Mouse (Mus musculus): ENCODE results near the gene Pglyrp2. TPM values are rescaled to one million over a fixed set of nuclear protein-coding genes. Genes with fewer than 3 reads are reported as not detected.

Gene Pglyrp2
- total and polyA plus RNA-seq, 3 experiments, result 0.29 to 0.82 (median 0.35) TPM

DNA sequence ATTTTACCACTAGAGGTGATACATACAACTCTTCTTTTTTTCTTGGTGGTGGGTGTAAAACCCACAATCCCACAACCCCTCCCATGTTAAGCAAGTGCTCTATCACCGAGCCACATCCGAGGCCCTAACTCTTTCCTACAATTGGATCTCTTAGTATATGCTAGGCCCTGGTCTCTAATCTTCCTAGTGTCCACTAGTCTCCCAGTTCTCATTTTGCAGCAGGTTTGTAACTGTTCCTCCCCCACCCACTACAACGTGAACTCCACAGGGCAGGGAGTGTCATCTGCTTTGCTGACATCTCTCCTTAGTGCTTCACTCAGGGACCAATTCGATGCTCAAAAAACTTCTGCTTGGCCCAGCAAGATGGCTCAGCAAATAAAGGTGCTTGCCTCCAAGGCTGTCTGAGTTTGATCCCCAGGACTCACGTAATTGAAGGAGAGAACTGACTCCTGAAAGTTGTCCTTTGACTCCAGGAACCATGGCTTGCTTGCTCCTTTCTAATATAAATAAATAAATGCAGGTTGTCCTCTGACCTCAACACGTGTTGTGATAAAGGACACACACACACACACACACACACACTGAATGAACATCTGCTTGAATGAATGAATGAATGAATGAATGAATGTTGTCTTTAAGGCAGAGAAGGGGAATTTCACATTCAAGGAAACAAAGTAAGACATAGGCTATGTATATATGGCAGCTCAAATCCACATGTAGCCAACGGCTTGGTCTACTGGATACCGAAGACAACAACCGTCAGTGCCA is 21.8 kb downstream of the Pglyrp2 start:
- no peak for DNase-seq

DNA sequence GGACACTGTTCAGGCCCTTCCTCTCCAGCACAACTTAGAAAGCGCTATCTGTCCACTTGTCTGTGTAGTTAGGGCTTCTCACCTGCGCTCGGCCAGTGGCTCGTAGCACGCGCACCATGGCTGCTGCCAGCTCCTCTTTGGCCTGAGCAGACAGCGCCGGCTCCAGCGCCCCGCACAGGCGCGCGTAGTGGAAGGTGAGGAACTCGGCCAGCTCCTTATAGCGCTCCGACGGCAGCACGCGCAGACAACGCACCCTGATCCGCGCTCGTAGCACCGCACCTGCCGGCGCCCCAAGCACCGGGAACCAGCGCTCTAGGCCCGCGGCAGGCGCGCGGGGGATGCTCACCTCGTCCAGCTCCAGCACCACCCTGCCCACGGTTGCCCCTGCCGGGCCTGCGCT is 27.7 kb downstream of the Pglyrp2 start:
- peak; percentile 12 for DNase-seq

DNA sequence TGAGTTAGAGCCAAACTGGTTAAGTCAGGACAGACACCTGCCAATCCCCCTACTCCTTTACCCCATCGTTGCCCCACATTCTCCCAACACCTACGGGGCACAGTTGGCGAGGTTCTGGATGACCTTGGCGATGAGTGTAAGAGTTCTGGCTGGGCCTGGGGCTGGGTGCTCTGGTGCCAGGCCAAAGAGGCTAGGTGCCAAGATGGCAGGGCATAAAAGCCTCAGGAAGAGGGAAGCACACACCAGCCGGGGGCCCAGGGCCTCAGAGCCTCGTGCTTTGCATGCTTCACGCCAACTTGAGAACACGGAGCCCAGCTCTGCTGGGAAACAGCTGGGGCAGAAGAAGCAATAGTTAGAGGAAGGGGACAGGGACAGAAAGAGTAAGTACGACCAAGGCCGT is 30.0 kb downstream of the Pglyrp2 start:
- DNase-seq, result peak; percentile 52

DNA sequence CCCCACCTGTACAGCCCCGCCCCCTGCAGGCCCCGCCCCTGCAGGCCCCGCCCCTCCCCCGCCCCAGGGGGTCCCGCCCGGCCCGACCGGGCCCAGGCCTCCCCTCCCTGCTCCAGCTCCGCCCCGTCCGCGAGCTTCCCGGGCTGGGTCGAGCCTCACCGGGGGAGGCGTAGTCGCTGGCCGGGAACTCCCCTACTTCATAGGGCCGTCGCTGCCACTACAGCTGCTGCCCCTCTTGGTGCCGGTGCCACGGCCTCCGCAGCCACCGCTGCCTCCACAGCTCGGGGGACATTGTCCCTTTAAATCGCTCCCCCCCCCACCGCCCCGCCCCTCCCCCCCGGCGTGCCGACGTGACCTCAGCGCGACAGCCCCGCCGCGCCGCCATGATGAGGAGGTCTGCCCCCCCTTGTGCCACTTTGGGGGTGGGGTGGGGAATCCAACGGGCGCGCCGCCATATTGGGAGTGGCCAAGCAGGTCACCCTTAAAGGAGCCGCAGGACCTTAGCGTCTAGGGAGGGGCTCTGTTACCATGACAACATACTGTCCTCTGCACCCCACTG is 34.8 kb downstream of the Pglyrp2 start, which contains the start of gene Wiz:
Wiz (minus strand) TSS at position 339 of the 559 bp plus-strand sequence.
- DNase-seq, result peak; percentile 96

DNA sequence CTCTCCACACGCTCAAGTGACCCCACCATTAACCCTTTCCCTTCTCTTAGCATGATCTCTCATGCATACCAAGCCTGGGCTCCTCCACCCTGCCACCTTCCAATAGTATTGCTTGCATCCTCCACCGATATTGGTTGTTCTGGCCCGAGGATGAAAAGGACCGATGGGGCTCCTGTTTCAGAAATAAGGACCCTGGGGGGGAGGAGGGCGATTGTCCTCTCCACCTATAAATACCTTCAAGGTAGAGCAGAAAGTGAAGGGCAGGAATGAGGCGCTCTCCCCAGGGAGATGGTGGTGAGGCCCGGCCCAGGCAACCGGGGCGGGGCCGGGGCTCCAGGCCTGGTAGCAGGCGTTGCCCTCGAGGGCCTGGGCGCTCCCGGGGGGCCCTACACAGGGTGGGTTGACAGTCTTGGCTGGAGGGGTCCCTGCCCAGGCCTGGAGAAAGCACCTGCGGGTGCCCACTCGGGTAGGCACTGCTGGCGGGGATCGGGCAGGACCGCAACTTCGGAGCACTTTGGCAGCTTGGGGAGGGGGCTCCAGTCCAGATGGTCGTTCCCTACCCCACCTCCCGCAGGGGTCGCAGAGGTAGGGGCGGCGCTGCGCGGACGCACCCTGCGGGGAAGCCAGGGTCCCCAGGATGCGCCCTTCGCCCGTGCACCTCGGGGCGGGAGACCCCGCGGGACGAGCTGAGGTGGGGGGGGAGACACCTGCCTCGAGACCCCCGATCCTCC is 35.4 kb downstream of the Pglyrp2 start:
- peak; percentile 59 for DNase-seq

DNA sequence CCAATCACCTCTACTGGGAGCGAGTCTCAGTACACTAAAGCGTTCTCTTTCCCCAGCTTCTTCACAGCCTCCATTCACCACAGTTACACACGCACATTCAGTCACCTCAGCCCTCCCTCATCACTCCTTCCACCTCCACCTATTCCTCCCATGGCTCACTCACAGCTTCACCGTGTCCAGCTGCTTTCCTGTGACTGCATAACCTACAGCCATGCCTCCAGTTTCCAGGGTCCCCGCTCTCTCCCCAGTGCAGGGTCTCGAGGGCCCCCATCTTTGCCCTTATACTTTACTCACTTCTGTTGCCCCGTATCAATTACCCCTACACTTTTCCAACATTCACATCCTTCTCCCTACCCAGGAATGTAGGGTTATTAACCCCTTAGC is 36.0 kb downstream of the Pglyrp2 start:
- no peak for DNase-seq

DNA sequence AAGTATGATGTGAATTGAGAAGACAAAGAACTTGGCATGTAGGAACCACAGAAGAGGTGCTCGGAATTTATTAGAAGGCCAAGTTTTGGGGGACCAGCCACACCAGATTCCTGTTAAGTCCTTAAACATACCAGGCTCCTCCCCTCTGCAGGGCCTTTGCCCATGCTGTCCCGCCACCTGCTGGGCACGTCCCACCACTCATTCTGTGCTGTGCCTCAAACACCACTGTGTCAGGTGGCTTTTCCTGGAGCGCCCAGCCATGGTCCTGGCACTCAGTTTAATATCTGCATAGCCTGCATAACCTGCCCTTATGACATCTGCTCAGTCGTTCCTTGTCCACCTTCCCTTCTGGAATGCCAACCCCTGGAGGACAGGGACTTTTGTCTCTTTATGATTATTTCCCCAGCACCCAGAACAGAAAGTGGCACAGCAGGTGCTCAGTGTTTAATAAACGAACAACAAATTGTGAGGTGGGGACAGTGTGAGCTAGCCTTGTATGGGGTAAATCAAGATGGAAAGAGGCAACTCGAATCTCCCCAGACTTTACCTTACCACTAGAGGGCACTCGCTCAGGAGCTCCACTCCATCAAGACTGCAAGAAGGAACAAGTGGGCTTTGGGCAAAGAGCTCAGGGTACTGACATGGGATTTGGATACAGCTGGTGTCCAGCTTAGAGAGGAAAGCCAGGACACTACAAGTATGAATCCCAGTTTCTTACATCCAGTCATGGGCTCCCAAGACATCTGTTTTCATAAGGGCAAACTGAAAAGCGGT is 37.1 kb downstream of the Pglyrp2 start:
- DNase-seq, result peak; percentile 51

DNA sequence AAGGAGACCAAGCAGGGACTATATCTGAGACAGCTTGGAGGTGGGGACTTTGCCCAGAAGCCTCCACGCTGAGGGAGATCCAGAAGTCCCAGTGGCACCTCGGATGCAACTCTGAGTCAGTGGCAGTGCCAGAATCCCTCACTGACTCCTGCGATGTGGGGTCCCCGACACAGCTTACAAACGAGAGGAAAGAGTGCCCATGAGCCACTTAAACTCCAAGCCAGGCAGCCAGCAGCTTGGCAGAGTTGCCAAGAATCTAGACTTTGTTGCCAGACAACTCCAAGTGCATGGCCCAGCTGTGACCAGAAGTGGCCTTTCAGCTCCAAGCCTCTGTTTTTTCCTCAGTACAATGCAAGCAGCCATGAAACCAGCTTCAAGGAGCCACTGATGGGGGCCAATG is 40.3 kb downstream of the Pglyrp2 start:
- peak; percentile 27 for DNase-seq

DNA sequence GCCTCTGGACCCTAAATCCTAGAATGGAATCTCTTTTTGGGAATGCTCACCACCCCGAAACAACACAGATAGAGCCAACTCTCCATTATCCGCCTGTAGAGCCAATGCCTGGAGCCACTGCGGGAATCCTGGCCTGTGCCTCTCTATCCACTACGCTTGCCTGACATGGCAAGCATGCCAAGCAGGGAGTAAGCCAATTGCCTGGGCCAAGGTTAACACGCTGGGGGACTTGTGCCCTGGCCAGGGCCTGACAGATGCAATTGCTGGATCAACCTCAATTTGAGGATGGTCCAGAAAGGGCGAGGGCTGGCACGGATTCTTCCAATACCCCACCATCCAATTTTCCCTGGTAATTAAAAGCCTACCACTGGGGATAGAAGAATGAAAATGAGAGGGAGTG is 41.4 kb downstream of the Pglyrp2 start:
- peak; percentile 75 for DNase-seq

DNA sequence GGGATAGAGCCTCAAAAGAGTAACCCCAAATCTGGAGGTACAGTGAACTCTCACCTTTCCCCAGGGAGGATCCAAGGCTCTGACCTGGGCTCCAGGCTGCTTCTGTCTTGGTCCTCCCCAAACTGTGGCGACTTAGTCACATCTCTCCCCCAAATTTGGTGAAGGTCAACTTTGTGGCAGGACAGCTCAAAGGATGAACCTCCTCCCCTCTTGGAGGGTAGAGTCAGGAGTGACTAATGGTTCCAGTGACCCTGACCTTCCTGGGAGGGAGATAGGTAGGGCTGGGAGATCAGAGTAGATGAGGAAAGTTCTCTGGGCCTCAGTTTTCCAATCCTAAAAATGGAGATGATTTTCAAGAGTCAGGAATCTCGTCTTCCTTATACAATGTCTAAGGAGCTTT is 45.2 kb downstream of the Pglyrp2 start:
- peak; percentile 80 for DNase-seq

DNA sequence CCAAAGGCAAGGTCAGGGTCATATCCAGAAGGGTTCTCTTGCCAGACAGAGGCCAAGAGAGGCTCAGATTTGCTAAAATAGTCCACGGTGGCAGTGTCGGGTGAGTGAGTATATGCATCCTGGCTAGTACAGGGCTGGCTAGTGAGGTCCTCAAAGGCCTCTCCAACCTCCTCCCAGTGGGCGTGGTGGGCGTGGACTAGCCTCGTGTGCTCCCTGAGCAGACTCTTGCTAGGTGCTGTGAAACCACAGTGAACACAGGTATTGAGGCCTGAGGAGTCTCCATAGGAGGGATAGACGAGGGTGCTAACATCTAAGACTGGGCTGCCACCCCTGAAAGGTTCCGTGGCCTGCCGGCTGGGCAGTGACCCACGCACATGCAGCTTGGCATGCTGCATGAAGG is 46.8 kb downstream of the Pglyrp2 start:
- DNase-seq, result peak; percentile 47

DNA sequence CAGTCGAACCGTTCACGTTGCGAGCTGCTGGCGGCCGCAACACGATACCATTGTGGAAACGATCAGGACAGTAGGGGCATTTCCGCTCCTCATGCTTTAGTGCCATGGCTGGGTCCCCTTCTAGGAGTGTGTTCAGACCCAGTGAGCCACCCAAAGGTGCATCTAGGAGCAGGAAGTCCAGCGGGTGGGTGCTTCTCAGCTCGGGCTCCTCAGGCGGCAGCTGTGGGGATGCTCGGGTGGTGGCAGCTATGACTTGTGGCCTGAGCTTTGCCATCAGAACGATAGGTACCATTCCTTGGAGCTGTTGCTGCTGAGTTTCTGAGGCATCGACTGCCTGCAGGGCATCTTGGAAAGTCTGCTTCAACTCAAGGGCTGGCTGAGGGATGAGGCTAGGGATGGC is 47.5 kb downstream of the Pglyrp2 start:
- DNase-seq, result no peak

DNA sequence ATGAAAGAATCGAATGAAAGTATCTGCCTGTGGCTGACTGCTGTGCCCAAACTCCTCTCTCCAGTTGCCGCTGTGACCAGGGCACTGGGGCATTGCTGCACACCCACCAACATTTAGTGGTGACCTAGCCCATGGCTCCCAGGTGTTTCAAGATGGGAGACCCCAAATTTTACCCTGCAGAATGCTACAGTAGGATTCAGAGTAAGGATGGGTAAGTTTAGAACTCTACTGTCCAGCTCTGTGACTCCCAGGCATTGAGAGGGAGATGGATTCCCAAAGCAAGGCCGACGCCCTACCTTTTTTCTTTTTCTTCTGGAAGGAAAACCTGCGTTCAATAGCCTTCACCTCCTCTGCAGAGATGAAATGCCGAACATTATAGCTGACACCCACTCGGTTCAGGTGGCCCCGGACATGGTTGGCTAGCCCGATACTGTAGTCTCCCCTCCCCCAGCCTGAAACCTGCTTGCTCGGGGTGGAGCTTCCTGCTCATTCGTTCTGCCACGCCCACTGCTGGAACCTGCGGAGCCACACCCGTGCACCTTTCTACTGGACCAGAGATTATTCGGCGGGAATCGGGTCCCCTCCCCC is 54.9 kb downstream of the Pglyrp2 start:
- DNase-seq, result no peak

DNA sequence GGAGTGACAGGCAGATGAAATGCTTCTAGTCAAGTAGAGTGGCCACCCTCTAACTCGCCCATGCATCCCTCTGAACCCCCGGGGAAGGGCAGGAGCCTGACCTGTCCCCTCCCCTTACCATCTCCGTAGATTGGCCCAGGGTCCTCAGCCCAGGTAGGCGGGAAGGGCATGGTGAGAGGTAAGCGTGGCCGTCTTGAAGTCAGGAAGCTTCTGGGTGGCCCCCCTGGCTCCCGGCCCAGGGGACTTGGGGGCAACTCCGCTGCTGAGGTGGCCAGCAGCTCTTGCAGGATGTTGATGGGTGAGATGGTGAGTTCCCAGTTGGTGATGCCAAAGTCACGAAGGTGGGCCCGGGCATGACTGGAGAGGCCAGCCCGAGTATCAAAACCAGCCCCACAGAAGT is 56.3 kb downstream of the Pglyrp2 start:
- DNase-seq, result peak; percentile 6

DNA sequence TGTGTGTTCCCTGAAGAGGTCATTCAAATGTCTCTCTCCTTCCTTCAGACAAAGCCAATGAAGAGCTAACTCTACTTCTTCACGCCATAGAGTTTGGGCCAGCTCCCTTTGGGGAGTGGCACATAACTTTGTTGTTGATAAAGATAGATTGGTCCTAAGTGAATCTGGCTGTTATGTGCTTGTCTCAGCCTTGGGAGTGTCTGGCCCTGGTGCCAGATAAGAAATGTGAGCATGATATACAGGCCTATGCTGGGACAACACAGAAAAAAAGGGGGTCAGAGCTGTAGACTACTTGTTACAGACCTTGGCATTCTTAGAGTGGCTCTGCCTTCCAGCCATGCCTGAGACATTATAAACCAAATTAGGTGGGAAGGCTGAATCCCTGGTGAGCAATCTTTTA is 58.7 kb downstream of the Pglyrp2 start:
- peak; percentile 32 for DNase-seq

DNA sequence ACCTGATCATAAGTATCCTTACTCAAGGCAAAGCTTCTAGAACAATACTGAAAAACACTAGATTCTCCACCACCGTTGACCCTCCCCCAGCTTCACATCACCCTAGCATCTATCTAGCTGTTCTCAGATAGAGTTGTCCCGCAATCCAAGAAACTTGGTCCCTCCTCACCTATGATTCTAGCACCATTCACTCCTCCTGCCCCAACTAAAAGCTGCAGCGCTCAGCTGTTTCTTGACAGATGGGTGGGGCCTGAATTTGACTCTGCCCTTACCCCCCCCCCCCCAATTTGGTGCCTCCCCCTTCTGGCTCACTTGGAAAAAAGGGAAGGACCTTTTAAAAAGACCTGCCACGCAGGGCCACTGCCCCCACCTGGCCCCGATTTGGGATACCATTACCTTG is 59.1 kb downstream of the Pglyrp2 start:
- peak; percentile 20 for DNase-seq

DNA sequence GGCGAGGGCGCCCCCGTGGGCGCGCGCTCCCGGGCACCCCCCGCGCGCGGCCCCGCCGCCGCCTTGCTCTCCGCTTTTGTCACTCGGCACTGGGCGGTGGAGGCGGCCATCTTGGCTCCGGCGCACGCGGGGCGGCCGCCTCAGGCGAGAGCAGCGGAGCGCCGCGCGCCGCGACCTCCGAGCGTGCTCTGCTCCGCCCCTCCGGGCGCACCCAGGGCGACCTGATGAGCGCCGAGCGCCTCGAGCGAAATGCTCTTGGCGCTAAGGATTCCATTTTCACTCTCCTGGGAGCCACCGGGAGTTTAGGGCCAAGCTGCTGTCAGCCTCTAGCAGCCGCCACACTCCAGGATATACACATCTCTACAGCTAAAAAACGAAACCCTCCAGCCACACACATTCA is 59.6 kb downstream of the Pglyrp2 start:
- peak; percentile 93 for DNase-seq

DNA sequence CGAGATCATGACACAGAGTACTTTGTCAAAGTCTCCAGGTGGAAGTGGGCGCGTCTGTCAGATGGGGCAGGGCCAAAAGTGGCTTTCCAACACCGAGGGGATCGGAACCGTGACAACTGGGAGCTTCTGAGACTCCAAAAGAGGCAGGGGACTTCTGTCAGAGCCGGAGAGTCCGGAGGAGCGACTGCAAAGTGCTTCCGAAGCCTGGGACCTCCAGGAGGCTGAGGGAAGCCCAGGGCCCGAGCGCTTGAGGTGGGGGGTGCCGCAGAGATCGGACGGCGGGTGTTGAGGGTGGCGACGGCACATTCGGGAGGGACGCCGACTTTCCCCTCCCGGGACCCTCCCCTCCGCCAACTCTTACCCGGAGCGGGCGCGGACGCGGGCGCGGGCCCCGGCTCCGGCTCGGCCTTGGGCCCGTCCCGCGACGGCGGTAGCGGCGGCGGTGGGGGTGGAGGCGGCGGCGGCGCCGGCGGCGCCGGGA is 60.1 kb downstream of the Pglyrp2 start:
- no peak for DNase-seq

DNA sequence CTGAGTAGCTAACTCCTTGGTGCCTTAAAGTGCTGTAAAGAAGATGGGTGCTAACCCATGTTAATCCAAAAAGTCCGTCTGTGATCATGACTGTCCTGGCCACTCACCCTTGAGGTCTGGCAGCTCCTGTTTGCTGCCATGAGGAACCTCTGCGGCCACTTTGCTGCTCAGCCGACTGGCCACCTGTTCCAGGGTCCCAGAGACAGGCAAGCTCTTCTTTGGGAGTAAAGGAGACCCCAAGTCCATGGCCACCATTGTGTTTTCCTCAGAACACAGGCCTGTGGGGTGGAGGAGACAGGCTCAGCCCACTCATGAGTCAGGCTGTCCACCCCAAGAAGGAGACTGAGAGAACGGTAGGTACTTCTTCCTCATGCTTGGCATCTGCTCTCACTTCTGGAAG is 61.3 kb downstream of the Pglyrp2 start:
- DNase-seq, result no peak

All from adrenal gland, adult 2 months (tissue).